ENCODE assay signal across 11 mouse cellular contexts in the genomic region with DNA sequence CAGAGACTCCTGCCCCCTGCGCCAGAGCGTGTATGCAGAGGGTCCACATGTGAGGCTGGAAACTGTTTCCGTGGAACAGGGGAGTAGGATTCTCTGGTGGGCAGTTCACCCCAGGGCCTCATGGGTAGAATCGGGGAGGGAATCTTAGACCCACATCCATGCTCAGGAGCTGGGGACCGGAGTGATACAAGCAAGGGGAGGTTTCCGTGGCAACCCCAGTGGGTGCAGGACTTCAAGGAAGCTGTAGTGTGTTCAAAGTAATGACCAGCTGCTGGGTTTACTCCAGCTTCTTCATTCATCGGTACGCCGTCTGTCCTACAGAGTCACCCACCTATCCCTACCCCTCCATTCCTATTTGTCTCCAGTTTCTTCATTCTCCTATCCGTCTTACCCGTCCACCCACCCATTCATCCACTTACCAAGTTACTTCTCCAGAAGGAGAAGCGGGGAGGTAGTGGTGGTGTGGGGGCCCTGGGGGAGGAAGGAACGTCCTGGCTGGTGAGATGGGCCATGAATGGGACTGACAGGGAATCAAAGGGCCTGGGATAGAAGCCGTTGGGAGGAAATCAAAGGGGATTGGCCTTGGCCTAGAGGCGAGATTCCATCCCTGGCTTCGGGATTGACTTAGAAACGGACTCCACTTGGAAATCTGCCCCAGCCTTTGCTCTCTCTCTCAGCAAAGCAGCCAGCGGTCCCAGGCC. TPM values are rescaled to one million over a fixed set of nuclear protein-coding genes. Genes with fewer than 3 reads are reported as not detected.
A peak's percentile ranks its signal among the peaks of the same experiment; 100 is the strongest.
DNase-seq lines count a peak whose midpoint lies in the region; ATAC-seq and TF ChIP-seq lines count a peak whose summit lies in the region.
"Had no signal": no experiment of that assay in that cellular context is flagged by ENCODE, and none has a peak within 500 bp of the region (broad histone marks: within the 10 kb centered on the region; RNA-seq: fewer than 3 reads in every experiment).

No protein-coding gene starts in this region.

- H3K9ac ChIP-seq in hindbrain, postnatal 0 days (replicated peaks; ENCODE audit: low read length) = no peak overlapping the region
- H3K9ac ChIP-seq in midbrain, embryonic 16.5 days (ENCODE audit: low read depth, low read length) = no peak overlapping the region
- H3K9ac ChIP-seq: embryonic facial prominence, embryonic 12.5 days; liver, embryonic 14.5 days had no signal

- H3K36me3 ChIP-seq in embryonic facial prominence, embryonic 10.5 days (replicated peaks) = no peaks in the 10 kb centered on the region
- no peaks in the 10 kb centered on the region for H3K36me3 ChIP-seq in hindbrain, postnatal 0 days (ENCODE audit: insufficient read depth, low read length)
- H3K36me3 ChIP-seq in midbrain, embryonic 16.5 days (ENCODE audit: control insufficient read depth, insufficient read depth, low read length) = no peaks in the 10 kb centered on the region
- H3K36me3 ChIP-seq: embryonic facial prominence, embryonic 12.5 days had no signal

- 79% methylated on average over 18 of the region's 18 CpGs for WGBS in embryonic facial prominence, embryonic 10.5 days
- 42% methylated on average over 18 of the region's 18 CpGs for WGBS in hindbrain, postnatal 0 days
- WGBS in midbrain, embryonic 16.5 days = 55% methylated on average over 18 of the region's 18 CpGs

- TF ChIP-seq CTCF in hindbrain, postnatal 0 days (IDR thresholded peaks at IDR 0.05; ENCODE audit: low read depth) = no peak

- no peak overlapping the region for H3K4me2 ChIP-seq in hindbrain, postnatal 0 days (ENCODE audit: low read depth, low read length)
- no peak overlapping the region for H3K4me2 ChIP-seq in midbrain, embryonic 16.5 days (ENCODE audit: low read length)
- H3K4me2 ChIP-seq: embryonic facial prominence, embryonic 12.5 days had no signal

- no peak overlapping the region for H3K4me3 ChIP-seq in embryonic facial prominence, embryonic 10.5 days
- no peak overlapping the region for H3K4me3 ChIP-seq in hindbrain, postnatal 0 days (ENCODE audit: low read length)
- H3K4me3 ChIP-seq in midbrain, embryonic 16.5 days (ENCODE audit: low read depth, low read length) = no peak overlapping the region
- H3K4me3 ChIP-seq: embryonic facial prominence, embryonic 12.5 days had no signal

- H3K9me3 ChIP-seq in embryonic facial prominence, embryonic 10.5 days = no peaks in the 10 kb centered on the region
- H3K9me3 ChIP-seq in hindbrain, postnatal 0 days (ENCODE audit: low read length) = no peaks in the 10 kb centered on the region
- H3K9me3 ChIP-seq in midbrain, embryonic 16.5 days (replicated peaks; ENCODE audit: control insufficient read depth, low read length, poor library complexity, severe bottlenecking) = no peaks in the 10 kb centered on the region

- H3K4me1 ChIP-seq in embryonic facial prominence, embryonic 10.5 days = peaks cover 28% of the 10 kb centered on the region
- no peaks in the 10 kb centered on the region for H3K4me1 ChIP-seq in hindbrain, postnatal 0 days (ENCODE audit: insufficient read depth, low read length)
- no peaks in the 10 kb centered on the region for H3K4me1 ChIP-seq in midbrain, embryonic 16.5 days (ENCODE audit: control insufficient read depth, insufficient read depth, low read length)

- 0 out of 2 replicates have a peak overlapping the region, but pooled peaks have one; percentile 20 for H3K27ac ChIP-seq in embryonic facial prominence, embryonic 10.5 days (replicated peaks)
- peak overlapping the region; percentile 74 for H3K27ac ChIP-seq in hindbrain, postnatal 0 days
- H3K27ac ChIP-seq in midbrain, embryonic 16.5 days (ENCODE audit: low read length) = peak overlapping the region; percentile 46; the same call in 1 of the 2 replicates
- H3K27ac ChIP-seq: embryonic facial prominence, embryonic 12.5 days; liver, embryonic 14.5 days had no signal

- peak; percentile 95 for ATAC-seq in hindbrain, postnatal 0 days
- peak; percentile 66 for ATAC-seq in midbrain, embryonic 16.5 days
- no peak for ATAC-seq in inflammation-experienced regulatory T-cells, adult 6 months
- ATAC-seq: Patski had no signal

- 0 out of 2 replicates have a peak, but pooled peaks cover 3% of the 10 kb centered on the region for H3K27me3 ChIP-seq in embryonic facial prominence, embryonic 10.5 days (replicated peaks; ENCODE audit: low read depth, poor library complexity, severe bottlenecking)
- no peaks in the 10 kb centered on the region for H3K27me3 ChIP-seq in hindbrain, postnatal 0 days (ENCODE audit: insufficient read depth, low read length)
- no peaks in the 10 kb centered on the region for H3K27me3 ChIP-seq in midbrain, embryonic 16.5 days (ENCODE audit: control insufficient read depth, insufficient read depth, low read depth, low read length)
- H3K27me3 ChIP-seq: embryonic facial prominence, embryonic 12.5 days; Patski had no signal

- peak; percentile 13 to 26 for DNase-seq in left cerebral cortex, adult 18-20 months (ENCODE audit: low spot score in 2 of 2)
- no peak for DNase-seq in left cerebral cortex, adult 11 months (ENCODE audit: low spot score)
- DNase-seq in embryonic facial prominence, embryonic 10.5 days (ENCODE audit: low spot score) = no peak
- peak; percentile 89 for DNase-seq in hindbrain, postnatal 0 days (ENCODE audit: low spot score)
- DNase-seq in kidney, postnatal 4 days = no peak
- no peak for DNase-seq in urinary bladder, adult 18-20 months (ENCODE audit: low spot score in 2 of 2)

RNA-seq across cellular contexts. Expression of a gene that starts 41.4 kb away (rescaled TPM):
- 100 to 1,000 TPM; 277 to 280 TPM for total RNA-seq in left cerebral cortex, adult 18-20 months (2021)
- polyA plus RNA-seq in embryonic facial prominence, embryonic 10.5 days (2016; fragmentation: Nextera tagmentation; extraction: Ambion mirVana) = 516 and 527 TPM in 2 replicates
- total RNA-seq in hindbrain, postnatal 0 days (2014; rRNA removed) = 765 and 914 TPM in 2 replicates
- 297 and 312 TPM in 2 replicates for polyA plus RNA-seq in hindbrain, postnatal 0 days (2015; fragmentation: Nextera tagmentation; extraction: Ambion mirVana)
- 245 and 251 TPM in 2 replicates for polyA plus RNA-seq in midbrain, embryonic 16.5 days (2015; fragmentation: Nextera tagmentation; extraction: Ambion mirVana)
- 1,000 to 10,000 TPM in 2 of 3 experiments, 100 to 1,000 TPM in 1; 855 to 1,337 (median 1,209) TPM for polyA plus RNA-seq in inflammation-experienced regulatory T-cells, adult 6 months (2017; shearing (Covaris generic))

RNA-seq across cellular contexts. Expression of a gene that starts 48.6 kb away (rescaled TPM):
- total RNA-seq in left cerebral cortex, adult 18-20 months (2021) = 10 to 100 TPM; 34.9 to 43.2 TPM
- 593 and 611 TPM in 2 replicates for polyA plus RNA-seq in embryonic facial prominence, embryonic 10.5 days (2016; fragmentation: Nextera tagmentation; extraction: Ambion mirVana)
- total RNA-seq in hindbrain, postnatal 0 days (2014; rRNA removed) = 204 and 344 TPM in 2 replicates
- 253 and 254 TPM in 2 replicates for polyA plus RNA-seq in hindbrain, postnatal 0 days (2015; fragmentation: Nextera tagmentation; extraction: Ambion mirVana)
- 110 and 114 TPM in 2 replicates for polyA plus RNA-seq in midbrain, embryonic 16.5 days (2015; fragmentation: Nextera tagmentation; extraction: Ambion mirVana)
- 100 to 1,000 TPM; 125 to 343 (median 290) TPM for polyA plus RNA-seq in inflammation-experienced regulatory T-cells, adult 6 months (2017; shearing (Covaris generic))

Comparison
In these comparisons a context has a peak if more than half of its experiments do, and no peak if none do; other contexts are left out.
1. DNase-seq: peak in left cerebral cortex, adult 18-20 months (2 of 2) and hindbrain, postnatal 0 days (single experiment); none in left cerebral cortex, adult 11 months (single experiment), embryonic facial prominence, embryonic 10.5 days (single experiment), kidney, postnatal 4 days (0 of 2) and urinary bladder, adult 18-20 months (0 of 2).
2. H3K27ac ChIP-seq: peak in every context shown above with its lines; median percentile 74 in hindbrain, postnatal 0 days; 46 in midbrain, embryonic 16.5 days; 20 in embryonic facial prominence, embryonic 10.5 days.